Mouse (Mus musculus): ENCODE data around the gene Spint2. TPM values are rescaled to one million over a fixed set of nuclear protein-coding genes. Genes with fewer than 3 reads are reported as not detected.
"Not testable (repeated sequence)": the region's sequence is repeated elsewhere in the genome, so short reads cannot be mapped to it uniquely, and the experiment has no call there.

Spint2 gene
- total RNA-seq, 4 experiments from 2014 or later: 47.3 to 54.5 (median 53.2) TPM

DNA sequence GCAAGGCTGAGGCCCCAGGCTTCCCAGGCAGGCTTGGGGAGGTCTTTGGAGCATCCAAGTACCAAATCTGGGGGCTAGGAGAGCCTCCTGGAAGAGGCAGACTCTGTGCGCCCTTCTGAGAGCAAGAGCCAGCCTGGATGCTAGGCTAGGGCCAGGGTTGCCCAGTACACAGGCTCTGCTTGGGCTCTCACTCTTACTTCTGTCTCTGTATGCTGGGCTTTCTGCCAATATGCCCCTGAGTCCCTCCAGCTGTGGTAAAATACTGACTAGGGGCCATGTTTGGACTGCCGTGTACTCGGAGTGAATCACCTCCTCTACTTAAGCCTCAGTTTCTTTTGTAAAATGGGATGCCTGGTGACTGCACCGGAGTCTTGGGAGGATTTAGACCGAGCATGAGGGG lies 35.7 kb downstream of the Spint2 start:
- no peak for DNase-seq (ENCODE audit: low spot score)

DNA sequence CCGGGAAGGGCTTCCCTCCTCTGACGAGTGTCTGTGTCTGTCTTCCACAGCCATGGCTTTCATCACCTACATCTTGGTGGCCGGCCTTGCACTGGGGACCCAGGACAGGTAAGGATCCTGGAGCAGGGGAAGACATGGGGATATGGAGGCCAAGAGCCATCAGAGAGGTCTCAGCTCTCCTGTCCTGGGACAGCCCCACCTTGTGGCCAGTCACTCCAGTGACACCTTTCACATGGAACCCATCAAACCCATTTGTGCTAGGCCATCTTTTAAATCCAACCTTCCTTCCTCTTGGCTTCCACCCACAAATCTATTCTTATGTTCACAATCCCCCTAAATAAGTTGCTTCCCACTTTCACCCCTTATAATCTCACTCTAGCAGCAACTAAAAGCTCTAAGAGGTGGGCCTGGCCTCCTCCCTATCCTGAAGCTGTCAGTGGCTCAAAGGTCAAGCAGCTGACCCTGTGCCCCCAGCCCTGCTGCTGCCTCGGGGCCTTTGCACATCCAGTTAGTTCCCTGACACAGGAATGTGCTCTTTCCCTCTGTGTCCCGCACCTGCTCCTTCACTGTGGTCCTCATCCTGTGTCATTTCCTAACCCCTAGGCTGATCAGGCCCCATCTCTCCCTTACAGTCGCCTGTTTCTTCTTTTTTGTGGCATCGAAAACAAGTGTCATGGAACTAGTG lies 36.8 kb downstream of the Spint2 start:
- DNase-seq (ENCODE audit: low spot score): no peak

DNA sequence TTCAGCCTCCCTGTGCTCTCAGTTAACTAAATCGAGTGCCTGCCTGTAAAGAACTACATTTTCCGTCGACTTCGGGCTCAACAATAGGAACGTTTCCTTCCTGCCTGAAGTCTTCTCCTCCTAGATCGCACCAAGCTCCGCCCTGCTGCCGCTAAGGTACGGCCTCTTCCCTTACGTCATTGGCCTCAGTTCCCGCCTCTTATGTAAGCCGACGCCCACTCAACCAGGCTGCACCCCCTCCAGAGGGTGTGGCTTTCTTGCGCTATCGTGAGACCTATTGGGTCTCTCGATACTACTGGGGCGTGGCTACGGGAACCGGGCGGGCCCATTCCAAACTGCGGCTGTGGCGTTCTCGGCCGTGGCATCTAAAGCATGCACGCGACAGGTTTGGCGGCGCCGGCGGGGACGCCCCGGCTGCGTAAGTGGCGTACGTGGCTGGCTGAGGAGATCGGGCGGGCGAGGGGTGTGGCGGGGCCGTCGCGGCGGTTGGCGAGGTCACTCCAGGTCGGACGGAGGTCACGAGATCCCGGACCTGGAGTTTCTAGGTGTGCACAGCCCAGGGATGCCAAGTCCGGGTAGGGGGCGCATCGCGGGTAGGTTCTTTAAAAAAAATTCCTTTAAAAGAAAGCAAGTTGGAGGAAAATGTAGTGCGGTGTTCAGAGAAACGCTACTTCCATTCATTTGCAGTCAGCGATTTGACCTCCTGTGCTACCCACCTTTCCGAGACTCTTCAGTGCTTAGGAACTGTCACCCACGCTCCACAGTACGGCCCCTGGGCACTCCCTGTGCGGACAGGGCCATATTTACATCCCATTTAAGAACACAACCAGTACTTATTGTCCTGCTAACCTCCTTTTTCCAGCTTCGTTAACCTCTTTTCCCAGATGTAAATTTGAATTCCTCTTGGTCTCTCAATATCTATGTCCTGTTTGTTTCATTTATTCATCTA lies 43.4 kb downstream of the Spint2 start, which contains the start of gene Yif1b:
Gene Yif1b, plus strand, starts transcription at position 311 of the 949 bp plus-strand sequence.
- DNase-seq (ENCODE audit: low spot score): peak; percentile 98

DNA sequence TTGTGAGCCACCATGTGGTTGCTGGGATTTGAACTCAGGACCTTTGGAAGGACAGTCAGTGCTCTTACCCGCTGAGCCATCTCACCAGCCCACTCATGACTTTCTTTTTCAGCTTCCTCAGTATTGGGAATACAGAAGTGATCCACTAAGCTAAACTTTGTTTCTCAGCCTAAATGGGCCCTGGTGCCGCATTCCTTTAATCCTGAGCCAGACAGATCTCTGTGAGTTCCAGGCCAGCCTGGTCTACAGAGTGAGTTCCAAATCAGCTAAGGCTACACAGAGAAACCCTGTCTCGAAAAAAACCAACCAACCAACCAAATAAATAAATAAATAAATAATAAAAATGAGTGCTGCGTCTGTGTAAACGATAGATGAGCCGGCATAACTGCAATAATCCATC lies 44.1 kb downstream of the Spint2 start:
- DNase-seq (ENCODE audit: low spot score): not testable (repeated sequence)

DNA sequence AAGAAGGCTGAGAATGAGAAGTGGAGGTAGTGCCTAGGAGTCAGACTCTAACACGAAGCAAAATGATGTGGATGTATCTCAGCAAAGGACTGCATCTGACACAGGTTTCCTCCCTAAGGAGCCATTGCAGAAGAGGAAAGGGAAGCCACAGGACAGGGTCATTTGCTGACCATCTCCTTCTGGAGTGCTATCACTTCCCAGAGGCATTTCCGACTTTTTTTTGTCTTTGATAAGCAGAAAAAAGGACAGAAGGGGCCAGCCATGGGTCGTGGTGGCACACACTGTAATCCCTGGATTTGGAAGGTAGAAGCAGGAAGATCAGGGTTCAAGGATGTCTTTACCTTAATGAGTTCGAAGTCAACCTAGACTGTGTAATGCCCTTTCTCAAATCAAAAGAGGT lies 45.1 kb downstream of the Spint2 start:
- DNase-seq (ENCODE audit: low spot score): no peak

DNA sequence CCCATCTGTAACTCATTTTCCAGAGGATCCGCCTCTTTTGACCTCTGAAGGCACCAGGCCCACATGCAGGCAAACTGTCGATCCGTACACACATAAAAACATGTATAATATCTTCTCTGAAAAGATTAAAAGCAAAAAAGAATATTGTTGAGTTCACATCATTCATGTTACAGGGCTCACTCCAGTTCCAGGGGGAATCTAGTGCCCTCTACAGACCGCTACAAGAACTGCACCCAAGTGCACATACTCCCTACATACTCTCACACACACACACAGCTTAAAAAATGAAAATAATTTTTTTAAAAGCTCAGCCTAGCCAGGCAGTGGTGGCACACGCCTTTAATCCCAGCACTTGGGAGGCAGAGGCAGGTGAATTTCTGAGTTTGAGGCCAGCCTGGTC lies 47.1 kb downstream of the Spint2 start:
- no peak for DNase-seq (ENCODE audit: low spot score)

DNA sequence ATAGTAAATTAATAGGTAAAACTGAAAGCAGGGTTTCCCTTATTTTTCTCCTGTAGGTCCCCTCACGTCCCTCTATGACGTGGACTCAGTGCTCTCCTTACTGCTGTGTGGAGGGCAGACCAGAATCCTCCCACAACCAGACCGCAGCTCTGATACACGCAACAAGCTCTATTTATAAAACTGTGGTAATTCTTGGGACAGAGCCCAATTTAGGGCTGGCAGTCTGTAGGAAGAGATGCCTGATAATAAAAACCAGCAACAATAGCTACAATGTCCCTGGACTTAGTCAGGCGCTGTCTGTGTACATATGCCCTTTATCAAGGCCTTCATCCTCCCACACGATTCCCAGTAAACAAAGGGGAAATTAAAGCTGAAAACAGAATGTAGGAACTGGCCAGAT lies 48.0 kb downstream of the Spint2 start:
- peak; percentile 68 for DNase-seq (ENCODE audit: low spot score)

DNA sequence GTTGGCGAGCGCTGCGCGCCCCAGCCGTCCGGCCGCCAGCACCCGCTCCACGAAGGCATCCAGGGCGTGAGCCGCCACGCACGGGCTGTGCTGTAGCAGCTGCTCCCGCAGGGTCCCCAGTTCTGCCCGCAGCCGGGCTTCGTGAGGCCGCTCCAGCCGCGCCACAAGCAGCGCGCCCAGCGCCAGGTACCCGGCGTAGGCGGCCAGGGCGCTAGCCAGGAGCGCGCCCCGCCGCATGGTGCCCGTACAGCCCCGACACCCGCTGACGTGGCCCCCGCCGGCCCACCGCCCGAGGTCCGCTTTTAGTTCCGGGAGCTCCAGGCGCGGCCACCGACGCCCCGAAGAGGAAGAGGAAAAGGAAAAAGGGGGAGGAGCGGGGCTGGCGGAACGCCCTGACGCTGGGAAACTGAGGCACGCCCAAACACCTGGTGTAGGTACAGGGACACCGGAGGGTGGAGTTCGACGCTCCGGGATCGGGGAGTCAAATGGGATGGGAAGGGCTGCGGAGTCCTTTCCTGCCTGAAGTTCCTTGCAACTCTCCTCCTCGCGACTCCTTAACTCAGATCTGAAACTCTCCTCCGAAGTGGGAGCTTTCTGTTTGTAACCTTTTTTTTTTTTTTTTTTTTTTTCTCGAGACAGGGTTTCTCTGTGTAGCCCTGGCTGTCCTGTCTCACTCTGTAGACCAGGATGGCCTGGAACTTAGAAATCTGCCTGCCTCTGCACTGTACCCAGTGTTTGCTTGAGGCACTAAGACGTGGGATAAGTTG lies 49.3 kb downstream of the Spint2 start, which contains the start of gene Kcnk6:
Gene Kcnk6, minus strand, starts transcription at position 269 of the 767 bp plus-strand sequence.
- peak; percentile 79 for DNase-seq (ENCODE audit: low spot score)

DNA sequence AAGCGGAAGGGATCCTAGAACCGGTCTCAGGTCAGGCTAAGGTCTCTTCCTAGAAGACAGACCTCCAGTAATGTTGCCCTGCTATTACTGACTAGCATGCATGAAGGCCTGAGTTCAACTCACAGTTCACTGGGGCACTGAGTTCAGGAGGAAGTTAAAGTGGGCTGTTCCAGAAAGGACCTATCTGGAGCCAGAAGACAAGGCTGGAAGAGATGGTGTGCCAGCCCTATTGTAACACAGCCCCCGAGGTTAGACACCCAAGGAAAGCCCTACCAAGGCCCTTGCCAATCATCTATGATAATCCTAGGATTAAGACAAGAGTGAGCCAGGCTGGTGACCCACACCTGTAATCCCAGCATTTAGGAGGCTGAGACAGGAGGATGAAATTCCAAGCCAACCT lies 50.2 kb downstream of the Spint2 start:
- DNase-seq (ENCODE audit: low spot score): peak; percentile 43

DNA sequence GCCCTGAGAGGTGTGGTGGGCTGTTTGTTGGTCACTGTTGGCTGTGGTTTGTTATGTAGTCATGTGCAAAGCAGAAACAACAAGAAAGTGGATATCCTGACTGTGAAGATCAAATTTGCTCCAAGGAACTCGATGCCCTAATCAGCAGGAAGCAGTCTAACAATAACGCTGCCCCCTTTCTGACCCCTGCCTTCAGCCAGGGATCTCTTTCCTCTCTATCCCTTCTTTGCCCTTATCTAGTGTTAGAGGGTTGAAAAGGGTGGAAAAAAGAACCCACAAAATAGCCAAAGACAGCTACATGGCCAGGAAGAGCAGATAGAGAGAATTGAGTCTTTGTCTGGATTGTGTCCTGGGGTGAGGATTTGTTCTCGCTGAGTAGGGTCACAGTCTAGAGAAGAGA lies 51.2 kb downstream of the Spint2 start:
- no peak for DNase-seq (ENCODE audit: low spot score)

DNA sequence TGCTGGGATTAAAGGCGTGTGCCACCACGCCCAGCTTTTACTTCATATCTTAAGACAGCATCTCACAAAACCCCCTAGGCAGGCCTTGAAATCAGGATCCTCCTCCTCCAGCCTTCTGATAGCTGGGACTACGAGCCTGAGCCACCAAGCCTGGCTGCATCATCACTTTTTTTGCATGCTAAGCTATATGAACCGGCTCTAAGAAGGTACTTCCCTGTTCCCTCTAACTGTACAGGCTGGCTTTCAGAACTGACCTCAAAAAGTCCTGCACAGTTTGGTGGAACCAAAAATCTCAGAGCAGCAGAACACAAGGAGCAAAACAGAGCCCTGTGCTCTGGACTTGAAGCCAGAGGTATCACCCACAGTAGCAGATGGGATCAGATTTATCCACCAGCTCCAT lies 53.5 kb downstream of the Spint2 start:
- DNase-seq (ENCODE audit: low spot score): no peak

DNA sequence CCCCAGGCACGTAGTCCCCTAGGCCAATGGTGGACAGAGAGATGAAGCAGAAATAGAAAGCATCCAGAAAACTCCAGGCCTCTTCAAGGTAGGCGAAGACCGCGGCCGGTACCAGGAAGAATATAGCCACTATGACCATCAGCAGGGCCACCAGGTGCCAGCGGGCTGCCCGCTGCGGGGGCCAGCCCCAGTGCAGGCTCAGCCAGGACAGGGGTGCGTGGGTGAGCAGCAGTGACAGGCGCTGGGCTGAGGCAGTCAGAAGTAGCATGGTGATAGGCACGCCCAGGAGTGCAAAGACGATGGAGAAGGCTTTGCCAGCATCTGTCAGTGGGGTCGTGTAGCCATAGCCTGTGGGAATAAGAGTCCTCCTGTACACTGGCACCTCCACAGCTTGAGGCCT lies 56.2 kb downstream of the Spint2 start:
- no peak for DNase-seq (ENCODE audit: low spot score)

DNA sequence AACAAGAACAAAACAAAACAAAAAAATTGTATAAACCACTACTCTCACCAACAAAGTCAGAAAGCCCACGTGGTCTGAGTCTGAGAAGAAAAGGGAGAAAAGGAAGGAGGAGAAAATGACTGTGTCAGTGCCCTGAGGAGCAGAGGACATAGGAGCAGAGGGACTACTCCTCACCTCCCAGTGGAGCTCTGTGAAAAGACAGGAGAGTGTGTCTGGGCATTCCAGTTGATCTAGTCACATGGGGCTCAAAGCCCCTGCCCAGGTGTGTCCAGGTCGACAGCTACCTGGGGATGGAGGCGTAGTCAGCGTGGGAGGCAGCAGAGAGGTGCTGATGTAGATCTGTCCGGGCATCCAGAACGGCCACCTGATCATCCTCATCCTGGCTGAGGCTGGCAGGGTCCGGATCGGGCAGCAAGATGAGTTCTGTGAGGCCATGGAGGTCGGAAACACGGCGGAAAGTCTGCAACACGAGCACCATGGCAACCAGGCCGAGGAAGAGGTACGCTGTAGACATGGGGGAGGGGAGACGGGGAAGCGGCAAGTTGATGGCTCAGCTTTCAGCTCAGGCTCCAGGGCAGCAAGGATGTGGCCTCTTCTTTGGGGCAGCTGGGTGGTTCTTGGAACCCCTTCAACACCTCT lies 56.8 kb downstream of the Spint2 start:
- DNase-seq (ENCODE audit: low spot score): no peak

DNA sequence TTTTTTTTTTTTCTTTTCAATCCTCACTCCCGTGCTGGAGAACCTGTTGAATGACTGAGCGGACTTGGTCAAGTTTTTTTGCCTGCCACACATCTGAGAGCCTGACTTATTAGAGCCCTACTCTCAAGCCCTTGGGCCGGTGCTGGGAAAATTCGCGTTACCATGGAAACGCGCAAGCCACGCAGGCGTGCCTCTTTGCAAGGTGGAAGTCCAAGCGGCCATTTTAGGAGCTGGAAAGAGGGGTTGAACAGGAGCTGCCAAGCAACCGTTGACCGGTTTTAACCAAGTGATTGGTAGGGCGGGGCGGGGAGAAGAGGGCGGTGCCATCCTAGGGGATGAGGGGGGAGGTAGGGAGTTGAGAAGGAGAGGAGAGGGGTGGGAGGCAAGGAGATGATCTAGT lies 66.9 kb downstream of the Spint2 start:
- no peak for DNase-seq (ENCODE audit: low spot score)

DNA sequence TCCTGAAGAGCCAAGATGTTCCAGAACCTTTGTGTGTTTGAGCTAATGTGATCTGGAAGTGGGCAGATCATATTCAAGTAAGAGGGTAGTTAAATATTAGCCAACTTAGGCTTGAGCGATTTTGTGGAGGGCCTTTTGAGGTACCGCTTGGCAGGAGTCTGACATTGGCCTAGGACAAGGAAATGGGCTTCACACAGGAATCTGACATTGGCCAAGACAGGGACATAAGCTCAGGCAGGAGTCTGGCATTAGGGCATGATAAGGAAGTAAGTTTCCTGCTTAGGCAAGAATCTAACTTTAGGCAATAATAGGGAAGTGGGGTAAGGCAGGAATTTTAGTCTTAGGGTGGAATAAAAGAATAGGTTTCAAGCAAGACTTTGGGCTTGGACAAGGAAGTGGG lies 67.5 kb downstream of the Spint2 start:
- DNase-seq (ENCODE audit: low spot score): no peak

DNA sequence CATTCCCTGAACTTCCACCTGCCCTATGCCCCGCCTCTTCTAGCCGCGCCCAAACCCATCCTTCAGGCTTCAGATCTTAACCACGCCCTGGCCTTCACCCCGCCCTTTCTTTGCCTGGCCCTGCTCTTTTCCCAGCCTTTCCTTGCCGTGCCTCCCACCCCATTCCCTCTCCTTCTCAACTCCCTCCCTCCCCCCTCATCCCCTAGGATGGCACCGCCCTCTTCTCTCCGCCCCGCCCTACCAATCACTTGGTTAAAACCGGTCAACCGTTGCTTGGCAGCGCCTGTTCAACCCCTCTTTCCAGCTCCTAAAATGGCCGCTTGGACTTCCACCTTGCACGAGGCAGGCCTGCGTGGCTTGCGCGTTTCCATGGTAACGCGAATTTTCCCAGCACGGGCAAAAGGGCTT lies 68.0 kb downstream of the Spint2 start, which contains the start of gene Catsperg1:
Gene Catsperg1, minus strand, starts transcription at position 361 of the 408 bp plus-strand sequence.
- DNase-seq (ENCODE audit: low spot score): no peak

DNA sequence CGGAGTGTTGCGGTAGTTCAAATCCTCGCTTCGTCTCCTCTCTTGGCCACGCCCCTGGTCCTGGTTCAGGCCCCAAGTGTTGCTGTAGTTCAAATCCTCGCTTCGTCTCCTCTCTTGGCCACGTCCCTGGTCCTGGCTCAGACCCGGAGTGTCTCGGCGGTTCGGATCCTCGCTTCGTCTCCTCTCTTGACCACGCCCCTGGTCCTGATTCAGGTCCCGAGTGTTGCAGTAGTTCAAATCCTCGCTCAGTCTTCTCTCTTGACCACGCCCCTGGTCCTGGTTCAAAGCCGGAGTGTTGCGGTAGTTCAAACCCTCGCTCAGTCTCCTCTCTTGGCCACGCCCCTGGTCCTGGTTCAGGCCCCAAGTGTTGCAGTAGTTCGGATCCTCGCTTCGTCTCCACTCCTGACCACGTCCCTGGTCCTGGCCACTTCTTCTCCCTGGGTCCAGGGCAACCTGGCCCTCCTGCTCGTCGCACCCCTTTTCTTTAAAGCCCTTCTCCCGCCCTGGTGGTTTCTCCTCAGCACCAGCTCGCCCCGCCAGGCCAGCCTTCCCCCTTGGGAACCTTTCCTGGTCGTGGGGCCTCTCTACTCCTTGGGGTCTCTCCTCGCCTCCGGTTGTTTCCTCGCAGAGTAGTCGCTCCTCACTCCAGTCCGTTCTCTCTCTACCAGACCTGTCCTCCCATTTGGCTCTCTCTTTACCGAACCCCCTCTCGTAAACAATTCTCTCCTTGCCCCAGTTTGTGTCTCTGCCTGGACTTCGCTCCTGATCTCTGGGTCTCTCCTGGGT lies 68.7 kb downstream of the Spint2 start:
- not testable (repeated sequence) for DNase-seq (ENCODE audit: low spot score)

DNA sequence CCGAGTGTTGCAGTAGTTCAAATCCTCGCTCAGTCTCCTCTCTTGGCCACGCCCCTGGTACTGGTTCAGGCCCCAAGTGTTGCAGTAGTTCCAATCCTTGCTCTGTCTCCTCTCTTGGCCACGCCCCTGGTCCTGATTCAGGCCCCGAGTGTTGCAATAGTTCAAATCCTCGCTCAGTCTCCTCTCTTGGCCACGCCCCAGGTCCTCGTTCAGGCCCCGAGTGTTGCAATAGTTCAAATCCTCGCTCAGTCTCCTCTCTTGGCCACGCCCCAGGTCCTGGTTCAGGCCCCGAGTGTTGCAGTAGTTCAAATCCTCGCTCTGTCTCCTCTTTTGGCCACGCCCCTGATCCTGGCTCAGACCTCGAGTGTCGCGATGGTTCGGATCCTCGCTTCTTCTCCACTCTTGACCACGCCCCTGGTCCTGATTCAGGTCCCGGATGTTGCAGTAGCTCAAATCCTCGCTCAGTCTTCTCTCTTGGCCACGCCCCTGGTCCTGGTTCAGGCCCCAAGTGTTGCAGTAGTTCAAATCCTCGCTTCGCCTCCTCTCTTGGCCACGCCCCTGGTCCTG lies 69.4 kb downstream of the Spint2 start:
- no peak for DNase-seq (ENCODE audit: low spot score)

DNA sequence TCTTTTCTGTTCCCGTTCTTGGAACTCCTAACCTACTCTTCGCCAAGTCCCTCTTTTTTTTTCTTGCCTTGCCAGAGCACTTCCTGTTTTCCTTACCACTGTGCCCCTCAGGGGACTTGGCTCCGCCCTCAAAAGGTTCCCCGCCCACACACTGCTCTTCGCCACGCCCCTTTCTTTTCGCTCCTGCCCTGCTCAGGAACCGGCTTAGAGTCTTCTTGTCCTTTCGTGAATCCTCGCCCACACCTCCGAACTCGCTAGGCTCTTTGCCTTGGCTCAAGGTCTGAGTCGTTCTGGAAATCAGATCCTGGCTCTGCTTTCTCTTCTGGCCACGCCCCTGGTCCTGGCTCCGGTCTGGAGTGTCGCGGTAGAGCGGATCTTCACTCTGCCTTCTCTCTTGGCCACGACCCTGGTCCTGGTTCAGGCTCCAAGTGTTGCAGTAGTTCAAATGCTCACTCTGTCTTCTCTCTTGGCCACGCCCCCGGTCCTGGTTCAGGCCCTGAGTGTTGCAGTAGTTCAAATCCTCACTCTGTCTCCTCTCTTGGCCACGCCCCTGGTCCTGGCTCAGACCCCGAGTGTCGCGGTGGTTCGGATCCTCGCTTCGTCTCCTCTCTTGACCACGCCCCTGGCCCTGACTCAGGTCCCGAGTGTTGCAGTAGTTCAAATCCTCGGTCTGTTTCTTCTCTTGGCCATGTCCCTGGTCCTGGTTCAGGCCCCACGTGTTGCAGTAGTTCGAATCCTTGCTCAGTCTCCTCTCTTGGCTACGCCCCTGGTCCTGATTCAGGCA lies 70.1 kb downstream of the Spint2 start:
- peak; percentile 89 for DNase-seq (ENCODE audit: low spot score)
